Mouse (Mus musculus) CD4-positive, CD25-positive, alpha-beta regulatory T cell, adult 9 weeks (primary cell): ENCODE results near the gene Ribc1. TPM values are rescaled to one million over a fixed set of nuclear protein-coding genes. Genes with fewer than 3 reads are reported as not detected.

Experiments used
- polyA plus RNA-seq: library from polyadenylated mRNA; unstranded; fragments of 100-300 nt; shearing (Covaris generic); gene quantifications from one replicate; pipeline ENCODE4 v1.2.1, GENCODE M21; 2017

The Ribc1 gene
- 1.6 TPM for polyA plus RNA-seq

GRCm38 (mm10) chrX:152016151-152017145 lies at the start of gene Ribc1, which contains the start of gene Smc1a:
Gene Ribc1, minus strand, starts transcription at chrX:152016295.
Gene Smc1a, plus strand, starts transcription at chrX:152016428.

GRCm38 (mm10) chrX:152001737-152002710 lies 14.1 kb downstream of the Ribc1 start, which contains the start of gene Hsd17b10:
Gene Hsd17b10, plus strand, starts transcription at chrX:152001845.

Other genes starting within 250 kb of the Ribc1 start
- gene Huwe1, start 215.5 kb downstream of the Ribc1 start, polyA plus RNA-seq, result 59.0 TPM
- 121 TPM for gene Hsd17b10, start 14.4 kb downstream of the Ribc1 start, polyA plus RNA-seq
- 105 TPM for gene Smc1a, start 133 bp upstream of the Ribc1 start, polyA plus RNA-seq
- gene Iqsec2, start 128.0 kb upstream of the Ribc1 start, polyA plus RNA-seq, result not detected
- 52.8 TPM for gene Kdm5c, start 216.7 kb upstream of the Ribc1 start, polyA plus RNA-seq